Comparison of ENCODE assay signal across 9 mouse cellular contexts in genomic region chr17:29249512-29249911, GRCm38 (mm10). TPM values are rescaled to one million over a fixed set of nuclear protein-coding genes. Genes with fewer than 3 reads are reported as not detected.
DNase-seq lines count a peak whose midpoint lies in the region; ATAC-seq and TF ChIP-seq lines count a peak whose summit lies in the region.
"Had no signal": no experiment of that assay in that cellular context is flagged by ENCODE, and none has a peak within 500 bp of the region (broad histone marks: within the 10 kb centered on the region; RNA-seq: fewer than 3 reads in every experiment).

No protein-coding gene starts in this region.

- H3K4me3 ChIP-seq in cerebellum, adult 2 months (replicated peaks; ENCODE audit: insufficient read depth, low read depth, low read length): no peak overlapping the region
- H3K4me3 ChIP-seq in liver, postnatal 0 days (ENCODE audit: low read depth, low read length): no peak overlapping the region
- no peak overlapping the region for H3K4me3 ChIP-seq in lung, embryonic 14.5 days (ENCODE audit: low read depth, low read length)
- H3K4me3 ChIP-seq in forebrain, embryonic 10.5 days: no peak overlapping the region
- H3K4me3 ChIP-seq: limb, embryonic 15.5 days had no signal

- H3K36me3 ChIP-seq in liver, postnatal 0 days (replicated peaks; ENCODE audit: insufficient read depth, low read length): peaks cover 34% of the 10 kb centered on the region
- peaks cover 48% of the 10 kb centered on the region for H3K36me3 ChIP-seq in lung, embryonic 14.5 days (ENCODE audit: insufficient read depth)
- H3K36me3 ChIP-seq in forebrain, embryonic 10.5 days (replicated peaks): peaks cover 64% of the 10 kb centered on the region

- no peaks in the 10 kb centered on the region for H3K9me3 ChIP-seq in liver, postnatal 0 days (ENCODE audit: low read length)
- no peaks in the 10 kb centered on the region for H3K9me3 ChIP-seq in lung, embryonic 14.5 days (ENCODE audit: low read depth, low read length)
- no peaks in the 10 kb centered on the region for H3K9me3 ChIP-seq in forebrain, embryonic 10.5 days
- H3K9me3 ChIP-seq: limb, embryonic 15.5 days had no signal

- H3K4me2 ChIP-seq in liver, postnatal 0 days (ENCODE audit: low read depth, low read length): no peak overlapping the region
- H3K4me2 ChIP-seq in lung, embryonic 14.5 days: no peak overlapping the region
- H3K4me2 ChIP-seq: limb, embryonic 15.5 days had no signal

- no peaks in the 10 kb centered on the region for H3K4me1 ChIP-seq in cerebellum, adult 2 months (ENCODE audit: control insufficient read depth, insufficient read depth, low read length)
- H3K4me1 ChIP-seq in liver, postnatal 0 days (ENCODE audit: insufficient read depth): peaks cover 23% of the 10 kb centered on the region
- H3K4me1 ChIP-seq in lung, embryonic 14.5 days (ENCODE audit: insufficient read depth): peaks cover 24% of the 10 kb centered on the region
- peaks cover 21% of the 10 kb centered on the region for H3K4me1 ChIP-seq in forebrain, embryonic 10.5 days

- TF ChIP-seq EP300 in liver, postnatal 0 days (IDR thresholded peaks at IDR 0.05; ENCODE audit: low read depth): no peak

- no peak overlapping the region for H3K9ac ChIP-seq in liver, postnatal 0 days (replicated peaks)
- no peak overlapping the region for H3K9ac ChIP-seq in lung, embryonic 14.5 days
- H3K9ac ChIP-seq: limb, embryonic 15.5 days had no signal

- H3K27me3 ChIP-seq in cerebellum, adult 2 months (ENCODE audit: control insufficient read depth, insufficient read depth, low read length): no peaks in the 10 kb centered on the region
- H3K27me3 ChIP-seq in liver, postnatal 0 days (ENCODE audit: insufficient read depth, low read length): no peaks in the 10 kb centered on the region
- no peaks in the 10 kb centered on the region for H3K27me3 ChIP-seq in lung, embryonic 14.5 days (ENCODE audit: insufficient read depth, low read length)
- no peaks in the 10 kb centered on the region for H3K27me3 ChIP-seq in forebrain, embryonic 10.5 days (ENCODE audit: poor library complexity, severe bottlenecking)
- H3K27me3 ChIP-seq: limb, embryonic 15.5 days had no signal

- no peak for DNase-seq in cerebellum, adult 2 months
- no peak for DNase-seq in cerebellum, adult 11 months
- peak; percentile 70 for DNase-seq in liver, postnatal 0 days
- no peak for DNase-seq in liver
- DNase-seq in lung, embryonic 14.5 days: peak; percentile 86
- DNase-seq in forebrain, embryonic 10.5 days (ENCODE audit: extremely low spot score, low spot score): no peak
- DNase-seq in T-cell, adult 2 months (ENCODE audit: low spot score): no peak

- TF ChIP-seq CTCF in cerebellum, adult 2 months (IDR thresholded peaks at IDR 0.05; ENCODE audit: borderline replicate concordance, insufficient read depth, low read depth, low read length): 0 out of 2 replicates have a peak, but pooled peaks have one; percentile 10
- peak; percentile 58 for TF ChIP-seq CTCF in liver, postnatal 0 days (IDR thresholded peaks at IDR 0.05; ENCODE audit: low read depth)
- TF ChIP-seq CTCF in lung, embryonic 14.5 days (IDR thresholded peaks at IDR 0.05; ENCODE audit: low read depth): peak; percentile 46

- WGBS in cerebellum, adult 2 months: 59% methylated on average over 9 of the region's 9 CpGs
- 54% methylated on average over 9 of the region's 9 CpGs for WGBS in liver, postnatal 0 days (ENCODE audit: insufficient replicate concordance)
- 56% methylated on average over 9 of the region's 9 CpGs for WGBS in lung, embryonic 14.5 days
- WGBS in forebrain, embryonic 10.5 days: 71% methylated on average over 9 of the region's 9 CpGs

- no peak for TF ChIP-seq POLR2A in cerebellum, adult 2 months (IDR thresholded peaks at IDR 0.05; ENCODE audit: borderline replicate concordance, insufficient read depth, low read length)

- no peak overlapping the region for H3K27ac ChIP-seq in cerebellum, adult 2 months (ENCODE audit: insufficient read depth, low read length)
- peak overlapping the region; percentile 11; the same call in 1 of the 2 replicates for H3K27ac ChIP-seq in liver, postnatal 0 days (ENCODE audit: low read depth)
- H3K27ac ChIP-seq in lung, embryonic 14.5 days (ENCODE audit: low read depth): peak overlapping the region; percentile 55; the same call in 1 of the 2 replicates
- H3K27ac ChIP-seq in forebrain, embryonic 10.5 days: no peak overlapping the region
- H3K27ac ChIP-seq: limb, embryonic 15.5 days had no signal

- ATAC-seq in liver, postnatal 0 days: no peak
- 0 out of 2 replicates have a peak, but pooled peaks have one; percentile 38 for ATAC-seq in common myeloid progenitor, adult 5-6 weeks (replicated peaks; ENCODE audit: low read depth, poor library complexity, severe bottlenecking)
- no peak for ATAC-seq in lung, embryonic 14.5 days (ENCODE audit: insufficient read depth)

RNA-seq across cellular contexts. Expression of gene Cpne5, which starts 11.5 kb away (rescaled TPM):
- 7.5 and 8.4 TPM in 2 replicates for polyA plus RNA-seq in cerebellum, adult 2 months (2012; rRNA removed)
- polyA plus RNA-seq in liver, postnatal 0 days (2015; fragmentation: Nextera tagmentation; extraction: Ambion mirVana): 0.33 and 0.46 TPM in 2 replicates
- 0.64 and 0.87 TPM in 2 replicates for total RNA-seq in common myeloid progenitor, adult 5-6 weeks (2017)
- 6.7 and 6.9 TPM in 2 replicates for polyA plus RNA-seq in lung, embryonic 14.5 days (2014; fragmentation: Nextera tagmentation; extraction: Ambion mirVana)
- polyA plus RNA-seq in forebrain, embryonic 10.5 days (2016; fragmentation: Nextera tagmentation; extraction: Ambion mirVana): 5.3 and 6.2 TPM in 2 replicates

RNA-seq across cellular contexts. Expression of gene Ppil1, which starts 14.5 kb away (rescaled TPM):
- polyA plus RNA-seq in cerebellum, adult 2 months (2012; rRNA removed): 25.1 and 25.3 TPM in 2 replicates
- 36.1 and 42.1 TPM in 2 replicates for polyA plus RNA-seq in liver, postnatal 0 days (2015; fragmentation: Nextera tagmentation; extraction: Ambion mirVana)
- 67.1 and 94.5 TPM in 2 replicates for total RNA-seq in common myeloid progenitor, adult 5-6 weeks (2017)
- polyA plus RNA-seq in lung, embryonic 14.5 days (2014; fragmentation: Nextera tagmentation; extraction: Ambion mirVana): 158 and 162 TPM in 2 replicates
- polyA plus RNA-seq in forebrain, embryonic 10.5 days (2016; fragmentation: Nextera tagmentation; extraction: Ambion mirVana): 230 and 235 TPM in 2 replicates

RNA-seq across cellular contexts. Expression of gene BC004004, which starts 19.1 kb away (rescaled TPM):
- polyA plus RNA-seq in cerebellum, adult 2 months (2012; rRNA removed): 102 and 111 TPM in 2 replicates
- polyA plus RNA-seq in liver, postnatal 0 days (2015; fragmentation: Nextera tagmentation; extraction: Ambion mirVana): 101 and 105 TPM in 2 replicates
- total RNA-seq in common myeloid progenitor, adult 5-6 weeks (2017): 51.3 and 77.8 TPM in 2 replicates
- polyA plus RNA-seq in lung, embryonic 14.5 days (2014; fragmentation: Nextera tagmentation; extraction: Ambion mirVana): 68.9 and 71.1 TPM in 2 replicates
- polyA plus RNA-seq in forebrain, embryonic 10.5 days (2016; fragmentation: Nextera tagmentation; extraction: Ambion mirVana): 54.6 and 56.6 TPM in 2 replicates

Comparison
In these comparisons a context has a peak if more than half of its experiments do, and no peak if none do; other contexts are left out.
1. DNase-seq: peak in liver, postnatal 0 days (single experiment) and lung, embryonic 14.5 days (single experiment); none in cerebellum, adult 2 months (0 of 2), cerebellum, adult 11 months (single experiment), liver (single experiment), forebrain, embryonic 10.5 days (single experiment) and T-cell, adult 2 months (single experiment).
2. H3K27ac ChIP-seq: peak in liver, postnatal 0 days (single experiment) and lung, embryonic 14.5 days (single experiment); none in cerebellum, adult 2 months (single experiment) and forebrain, embryonic 10.5 days (single experiment).
3. Peak in every context shown above with its lines, with median percentiles within 50 percentile points of each other: CTCF ChIP-seq.